Comparison of ENCODE assay signal across 14 mouse cellular contexts in genomic region chr7:99078805-99079204, GRCm38 (mm10).
DNase-seq lines count a peak whose midpoint lies in the region; ATAC-seq and TF ChIP-seq lines count a peak whose summit lies in the region.
"Had no signal": no experiment of that assay in that cellular context is flagged by ENCODE, and none has a peak within 500 bp of the region (broad histone marks: within the 10 kb centered on the region; RNA-seq: fewer than 3 reads in every experiment).

No protein-coding gene starts in this region.

- WGBS in lung, embryonic 14.5 days, result 76% methylated on average over 6 of the region's 6 CpGs
- WGBS in lung, postnatal 0 days, result 82% methylated on average over 6 of the region's 6 CpGs
- WGBS in intestine, embryonic 16.5 days, result 77% methylated on average over 6 of the region's 6 CpGs
- WGBS in stomach, postnatal 0 days, result 80% methylated on average over 6 of the region's 6 CpGs

- no peak for DNase-seq in lung, embryonic 14.5 days
- no peak for DNase-seq in lung, postnatal 0 days (ENCODE audit: low spot score)
- peak; percentile 23 for DNase-seq in testis, postnatal 10 days (ENCODE audit: low spot score)
- no peak for DNase-seq in testis, postnatal 14 days (ENCODE audit: low spot score)
- no peak for DNase-seq in stomach, postnatal 0 days (ENCODE audit: low spot score)
- no peak for DNase-seq in embryo, embryonic 9.5 days (ENCODE audit: extremely low spot score)
- DNase-seq in cerebellum, adult 11 months, result no peak
- DNase-seq: adrenal gland, adult 8-10 months had no signal

- H3K9me3 ChIP-seq in lung, embryonic 14.5 days (ENCODE audit: low read depth, low read length), result no peaks in the 10 kb centered on the region
- no peaks in the 10 kb centered on the region for H3K9me3 ChIP-seq in lung, postnatal 0 days (ENCODE audit: low read length)
- no peaks in the 10 kb centered on the region for H3K9me3 ChIP-seq in intestine, embryonic 16.5 days (ENCODE audit: control insufficient read depth, low read length)
- no peaks in the 10 kb centered on the region for H3K9me3 ChIP-seq in stomach, postnatal 0 days (ENCODE audit: control insufficient read depth, low read length)
- H3K9me3 ChIP-seq: embryonic facial prominence, embryonic 10.5 days; embryonic facial prominence, embryonic 12.5 days; forebrain, embryonic 13.5 days; forebrain, embryonic 15.5 days had no signal

- no peak for TF ChIP-seq EP300 in lung, postnatal 0 days (IDR thresholded peaks at IDR 0.05)
- no peak for TF ChIP-seq EP300 in stomach, postnatal 0 days (optimal IDR thresholded peaks at IDR 0.05)

- no peak for ATAC-seq in lung, embryonic 14.5 days (ENCODE audit: insufficient read depth)
- no peak for ATAC-seq in lung, postnatal 0 days
- ATAC-seq in intestine, embryonic 16.5 days, result peak; percentile 73
- peak; percentile 53 for ATAC-seq in stomach, postnatal 0 days (ENCODE audit: low FRiP score, low TSS enrichment)
- ATAC-seq: forebrain, embryonic 13.5 days; forebrain, embryonic 15.5 days; forebrain, postnatal 0 days had no signal

- H3K4me2 ChIP-seq in lung, embryonic 14.5 days, result no peak overlapping the region
- no peak overlapping the region for H3K4me2 ChIP-seq in lung, postnatal 0 days (replicated peaks; ENCODE audit: low read depth, low read length)
- no peak overlapping the region for H3K4me2 ChIP-seq in intestine, embryonic 16.5 days (ENCODE audit: low read depth, low read length)
- no peak overlapping the region for H3K4me2 ChIP-seq in stomach, postnatal 0 days (replicated peaks; ENCODE audit: low read depth)
- H3K4me2 ChIP-seq: embryonic facial prominence, embryonic 12.5 days; forebrain, embryonic 13.5 days; forebrain, embryonic 15.5 days had no signal

- H3K4me1 ChIP-seq in lung, embryonic 14.5 days (ENCODE audit: insufficient read depth), result peaks cover 14% of the 10 kb centered on the region
- no peaks in the 10 kb centered on the region for H3K4me1 ChIP-seq in lung, postnatal 0 days (ENCODE audit: insufficient read depth, low read depth, low read length)
- H3K4me1 ChIP-seq in intestine, embryonic 16.5 days (ENCODE audit: control insufficient read depth, insufficient read depth, low read length), result peaks cover 23% of the 10 kb centered on the region
- no peaks in the 10 kb centered on the region for H3K4me1 ChIP-seq in stomach, postnatal 0 days (replicated peaks; ENCODE audit: control insufficient read depth, insufficient read depth)
- H3K4me1 ChIP-seq: forebrain, embryonic 15.5 days had no signal

- no peak overlapping the region for H3K4me3 ChIP-seq in lung, embryonic 14.5 days (ENCODE audit: low read depth, low read length)
- H3K4me3 ChIP-seq in lung, postnatal 0 days (ENCODE audit: low read depth, low read length), result no peak overlapping the region
- H3K4me3 ChIP-seq in intestine, embryonic 16.5 days (ENCODE audit: low read length), result no peak overlapping the region
- no peak overlapping the region for H3K4me3 ChIP-seq in stomach, postnatal 0 days (ENCODE audit: low read depth, low read length)
- H3K4me3 ChIP-seq: embryonic facial prominence, embryonic 10.5 days; embryonic facial prominence, embryonic 12.5 days; forebrain, embryonic 13.5 days; forebrain, embryonic 15.5 days had no signal

- no peak for TF ChIP-seq CTCF in lung, embryonic 14.5 days (IDR thresholded peaks at IDR 0.05; ENCODE audit: low read depth)
- no peak for TF ChIP-seq CTCF in lung, postnatal 0 days (IDR thresholded peaks at IDR 0.05)
- no peak for TF ChIP-seq CTCF in stomach, postnatal 0 days (IDR thresholded peaks at IDR 0.05; ENCODE audit: low read depth)

- 0 out of 2 replicates have a peak, but pooled peaks cover 2% of the 10 kb centered on the region for H3K36me3 ChIP-seq in lung, embryonic 14.5 days (ENCODE audit: insufficient read depth)
- H3K36me3 ChIP-seq in lung, postnatal 0 days (ENCODE audit: insufficient read depth, low read length), result no peaks in the 10 kb centered on the region
- peaks cover 5% of the 10 kb centered on the region; the same call in 1 of the 2 replicates for H3K36me3 ChIP-seq in intestine, embryonic 16.5 days (ENCODE audit: control insufficient read depth, insufficient read depth, low read length)
- no peaks in the 10 kb centered on the region for H3K36me3 ChIP-seq in stomach, postnatal 0 days (ENCODE audit: control insufficient read depth, insufficient read depth, low read length)
- H3K36me3 ChIP-seq: embryonic facial prominence, embryonic 10.5 days; embryonic facial prominence, embryonic 12.5 days; forebrain, embryonic 15.5 days had no signal

- 0 out of 2 replicates have a peak overlapping the region, but pooled peaks have one; percentile 9 for H3K27ac ChIP-seq in lung, embryonic 14.5 days (ENCODE audit: low read depth)
- no peak overlapping the region for H3K27ac ChIP-seq in lung, postnatal 0 days (ENCODE audit: low read length)
- no peak overlapping the region for H3K27ac ChIP-seq in intestine, embryonic 16.5 days (ENCODE audit: low read length)
- H3K27ac ChIP-seq in stomach, postnatal 0 days (replicated peaks), result no peak overlapping the region
- H3K27ac ChIP-seq: embryonic facial prominence, embryonic 10.5 days; embryonic facial prominence, embryonic 12.5 days; forebrain, embryonic 13.5 days; forebrain, embryonic 15.5 days had no signal

- H3K9ac ChIP-seq in lung, embryonic 14.5 days, result no peak overlapping the region
- H3K9ac ChIP-seq in lung, postnatal 0 days (replicated peaks; ENCODE audit: low read depth), result no peak overlapping the region
- no peak overlapping the region for H3K9ac ChIP-seq in intestine, embryonic 16.5 days (ENCODE audit: low read depth, low read length)
- no peak overlapping the region for H3K9ac ChIP-seq in stomach, postnatal 0 days (ENCODE audit: low read length)
- H3K9ac ChIP-seq: embryonic facial prominence, embryonic 12.5 days; forebrain, embryonic 13.5 days; forebrain, embryonic 15.5 days; forebrain, postnatal 0 days had no signal

- no peaks in the 10 kb centered on the region for H3K27me3 ChIP-seq in lung, embryonic 14.5 days (ENCODE audit: insufficient read depth, low read length)
- no peaks in the 10 kb centered on the region for H3K27me3 ChIP-seq in lung, postnatal 0 days (replicated peaks; ENCODE audit: insufficient read depth, low read length)
- H3K27me3 ChIP-seq in intestine, embryonic 16.5 days (replicated peaks; ENCODE audit: control insufficient read depth, insufficient read depth, low read length), result no peaks in the 10 kb centered on the region
- H3K27me3 ChIP-seq in stomach, postnatal 0 days (ENCODE audit: control insufficient read depth, insufficient read depth, low read length), result no peaks in the 10 kb centered on the region
- H3K27me3 ChIP-seq: embryonic facial prominence, embryonic 12.5 days; forebrain, embryonic 13.5 days; forebrain, embryonic 15.5 days had no signal

Comparison
In these comparisons a context has a peak if more than half of its experiments do, and no peak if none do; other contexts are left out.
1. ATAC-seq: peak in intestine, embryonic 16.5 days (single experiment) and stomach, postnatal 0 days (single experiment); none in lung, embryonic 14.5 days (single experiment) and lung, postnatal 0 days (single experiment).